Mouse (Mus musculus) retina, adult 2 months (tissue): Measurements from ENCODE around the gene Pgc.

Experiments
- DNase-seq: peaks from one replicate; pipeline ENCODE4 v3.0.0-alpha.2; 2012; ENCODE audit warnings: low read depth, low spot score

The Pgc gene

GRCm38 (mm10) chr17:47726566-47726965 is at the start of gene Pgc:
Gene Pgc, plus strand, starts transcription at chr17:47726842.
- no peak for DNase-seq

GRCm38 (mm10) chr17:47678238-47678637 is 48.4 kb upstream of the Pgc start:
- no peak for DNase-seq

- no peak for DNase-seq
Measured at GRCm38 (mm10) chr17:47678702-47679101, 47.9 kb upstream of the Pgc start.

GRCm38 (mm10) chr17:47682836-47683235 is 43.8 kb upstream of the Pgc start:
- DNase-seq: no peak

GRCm38 (mm10) chr17:47687409-47688343 is 39.0 kb upstream of the Pgc start:
- DNase-seq: peak; percentile 94

- DNase-seq: no peak
Measured at GRCm38 (mm10) chr17:47688344-47688607, 38.4 kb upstream of the Pgc start, which contains the start of gene Tomm6. Gene Tomm6, minus strand, starts transcription at chr17:47688386.

GRCm38 (mm10) chr17:47688608-47689575 is 37.8 kb upstream of the Pgc start, which contains the start of gene Frs3:
Gene Frs3, plus strand, starts transcription at chr17:47689030.
- peak; percentile 41 for DNase-seq

GRCm38 (mm10) chr17:47689894-47690293 is 36.7 kb upstream of the Pgc start:
- no peak for DNase-seq

- no peak for DNase-seq
Measured at GRCm38 (mm10) chr17:47691650-47692049, 35.0 kb upstream of the Pgc start.

- DNase-seq: no peak
Measured at GRCm38 (mm10) chr17:47693671-47694441, 32.8 kb upstream of the Pgc start.

GRCm38 (mm10) chr17:47694442-47694502 is 32.4 kb upstream of the Pgc start, which contains the start of gene Gm21981:
Gene Gm21981, minus strand, starts transcription at chr17:47694455.
- no peak for DNase-seq

- peak; percentile 93 for DNase-seq
Measured at GRCm38 (mm10) chr17:47694503-47695336, 31.9 kb upstream of the Pgc start, which contains the start of gene Prickle4. Gene Prickle4, minus strand, starts transcription at chr17:47694736.

GRCm38 (mm10) chr17:47695337-47695710 is 31.3 kb upstream of the Pgc start:
- no peak for DNase-seq

GRCm38 (mm10) chr17:47698156-47698555 is 28.5 kb upstream of the Pgc start:
- DNase-seq: no peak

GRCm38 (mm10) chr17:47699055-47699454 is 27.6 kb upstream of the Pgc start:
- DNase-seq: no peak

GRCm38 (mm10) chr17:47701793-47702192 is 24.8 kb upstream of the Pgc start:
- no peak for DNase-seq

- DNase-seq: no peak
Measured at GRCm38 (mm10) chr17:47702548-47703345, 23.9 kb upstream of the Pgc start.

GRCm38 (mm10) chr17:47703556-47703955 is 23.1 kb upstream of the Pgc start:
- DNase-seq: no peak

- DNase-seq: no peak
Measured at GRCm38 (mm10) chr17:47704692-47705091, 21.9 kb upstream of the Pgc start.

GRCm38 (mm10) chr17:47706196-47706595 is 20.4 kb upstream of the Pgc start:
- no peak for DNase-seq
